Mouse (Mus musculus) spleen, adult 2 months (tissue): Measurements from ENCODE around the gene Olfr1138.

Source experiments
- CTCF ChIP-seq: fragments of 200-500 bp; IDR thresholded peaks from 2 replicates; pipeline ENCODE4 v1.5.1; 2011; ENCODE audit warnings: mild to moderate bottlenecking, inconsistent platforms; ENCODE audit not compliant: insufficient read depth, insufficient read length, insufficient replicate concordance; ENCODE audit errors: extremely low read depth
- POLR2A ChIP-seq: fragments of 200-500 bp; IDR thresholded peaks from 2 replicates; pipeline ENCODE4 v1.6.1; 2011; ENCODE audit warnings: low read depth, low read length, inconsistent platforms

DNA sequence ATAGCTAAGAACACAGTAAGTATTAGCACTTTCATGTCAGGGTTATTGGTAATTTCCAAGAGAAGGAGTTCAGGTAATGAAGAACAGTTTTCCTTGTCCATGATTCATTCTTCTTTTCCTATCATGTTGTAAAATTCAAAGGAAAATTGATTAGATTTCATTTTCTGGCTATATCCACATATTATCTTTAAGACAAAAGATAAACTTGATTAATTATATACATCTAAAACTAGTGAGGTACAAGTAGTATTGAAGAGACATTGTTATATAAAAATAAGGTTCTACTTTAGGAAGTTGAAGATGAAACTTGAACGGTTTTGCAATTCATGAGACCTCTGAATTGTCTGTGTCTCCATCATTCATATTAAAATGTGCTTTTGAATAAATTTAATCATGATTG, 14.1 kb upstream of the Olfr1138 start, which contains the start of gene Olfr1141:
- TF ChIP-seq POLR2A: no peak
- no peak for TF ChIP-seq CTCF
